Mouse (Mus musculus) intestine, postnatal 0 days (tissue): Measurements from ENCODE around the gene Psmc5. TPM values are rescaled to one million over a fixed set of nuclear protein-coding genes. Genes with fewer than 3 reads are reported as not detected.

ENCODE experiments used
- ATAC-seq: fragments of 200-750 bp; cut with Nextera tagmentation; 2 replicates; pipeline ENCODE4 v1.8.0; 2017; ENCODE audit warnings: mild to moderate bottlenecking, moderate TSS enrichment, moderate library complexity
- H3K27ac ChIP-seq: fragments of 300-500 bp; sonication (generic); 2 replicates; pipeline ENCODE4 v1.5.1; 2014; ENCODE audit warnings: mild to moderate bottlenecking, low read depth, low read length, moderate library complexity
- H3K27me3 ChIP-seq: fragments of 300-500 bp; sonication (generic); replicated peaks from 2 replicates; pipeline ENCODE4 v1.6.1; 2014; ENCODE audit warnings: low read length, mixed read lengths; ENCODE audit not compliant: control insufficient read depth, insufficient read depth
- H3K36me3 ChIP-seq: fragments of 300-500 bp; sonication (generic); 2 replicates; pipeline ENCODE4 v1.6.1; 2014; ENCODE audit warnings: mild to moderate bottlenecking, moderate library complexity; ENCODE audit not compliant: control insufficient read depth, insufficient read depth
- H3K4me1 ChIP-seq: fragments of 300-500 bp; sonication (generic); replicated peaks from 2 replicates; pipeline ENCODE4 v1.6.1; 2014; ENCODE audit warnings: antibody characterized with exemption, low read length, mixed read lengths; ENCODE audit not compliant: control insufficient read depth, insufficient read depth
- H3K4me2 ChIP-seq: fragments of 300-500 bp; sonication (generic); replicated peaks from 2 replicates; pipeline ENCODE4 v1.6.1; 2014; ENCODE audit warnings: low read depth, mild to moderate bottlenecking, moderate library complexity
- H3K4me3 ChIP-seq: fragments of 300-500 bp; sonication (generic); 2 replicates; pipeline ENCODE4 v1.5.1; 2014; ENCODE audit warnings: low read depth, low read length
- H3K9ac ChIP-seq: fragments of 300-500 bp; sonication (generic); 2 replicates; pipeline ENCODE4 v1.6.1; 2014; ENCODE audit warnings: mild to moderate bottlenecking, low read depth, low read length
- H3K9me3 ChIP-seq: fragments of 300-500 bp; sonication (generic); 2 replicates; pipeline ENCODE4 v1.6.1; 2016; ENCODE audit warnings: mixed run types; ENCODE audit not compliant: control insufficient read depth
- CTCF ChIP-seq: sonication (generic); IDR thresholded peaks from 2 replicates; pipeline ENCODE4 v1.5.1; 2016; ENCODE audit warnings: low read depth, mild to moderate bottlenecking, control low read depth, antibody characterized with exemption, moderate library complexity
- WGBS: fragments of 180-500 bp; shearing (Covaris S2); extraction: QIAGEN DNeasy Blood & Tissue Kit; methylation state at CpG from one replicate; pipeline ENCODE4 v1.1.7; 2014; 5-methylcytosine and 5-hydroxymethylcytosine counted together
- polyA plus RNA-seq: library from polyadenylated mRNA; unstranded; fragments of >200 nt; fragmentation: Nextera tagmentation; extraction: Ambion mirVana; gene quantifications from 2 replicates; pipeline ENCODE4 v1.2.1, GENCODE M21; 2015

Gene Psmc5
- polyA plus RNA-seq, 1 experiment from 2014 or later, result 160 TPM

GRCm38 (mm10) chr11:106266431-106266830 is 10.5 kb downstream of the Psmc5 start:
- no peak for ATAC-seq
- Histone ChIP-seq H3K4me2 (no peak overlapping the region), H3K9ac (no peak overlapping the region), H3K27me3 (no peaks in the 10 kb centered on the region), H3K4me3 (no peak overlapping the region), H3K4me1 (no peaks in the 10 kb centered on the region; the same call in none of the 2 replicates), H3K27ac (no peak overlapping the region), H3K9me3 (no peaks in the 10 kb centered on the region), H3K36me3 (peaks cover 59% of the 10 kb centered on the region)
- WGBS, result 95% methylated on average over 10 of the region's 10 CpGs
- no peak for TF ChIP-seq CTCF

GRCm38 (mm10) chr11:106267311-106267852 is 11.4 kb downstream of the Psmc5 start:
- H3K4me3 ChIP-seq, result no peak overlapping the region
- 63% methylated on average over 15 of the region's 15 CpGs for WGBS
- H3K4me1 ChIP-seq, result no peaks in the 10 kb centered on the region; the same call in none of the 2 replicates
- no peak overlapping the region for H3K9ac ChIP-seq
- no peaks in the 10 kb centered on the region for H3K27me3 ChIP-seq
- ATAC-seq, result no peak
- H3K9me3 ChIP-seq, result no peaks in the 10 kb centered on the region
- TF ChIP-seq CTCF, result no peak
- 0 out of 2 replicates have a peak overlapping the region, but pooled peaks have one; percentile 21 for H3K27ac ChIP-seq
- H3K4me2 ChIP-seq, result no peak overlapping the region
- H3K36me3 ChIP-seq, result peaks cover 50% of the 10 kb centered on the region

- no peak for ATAC-seq
- TF ChIP-seq CTCF, result no peak
- no peak overlapping the region for H3K9ac ChIP-seq
- peaks cover 45% of the 10 kb centered on the region for H3K36me3 ChIP-seq
- 0 out of 2 replicates have a peak overlapping the region, but pooled peaks have one; percentile 21 for H3K27ac ChIP-seq
- 76% methylated on average over 5 of the region's 5 CpGs for WGBS
- peak overlapping the region; percentile 35; the same call in 1 of the 2 replicates for H3K4me2 ChIP-seq
- no peaks in the 10 kb centered on the region; the same call in none of the 2 replicates for H3K4me1 ChIP-seq
- H3K27me3 ChIP-seq, result no peaks in the 10 kb centered on the region
- no peaks in the 10 kb centered on the region for H3K9me3 ChIP-seq
- H3K4me3 ChIP-seq, result no peak overlapping the region
Observed at GRCm38 (mm10) chr11:106267871-106268270, 11.9 kb downstream of the Psmc5 start.

- Histone ChIP-seq H3K4me2 (peak overlapping the region; percentile 35), H3K9me3 (no peaks in the 10 kb centered on the region), H3K9ac (no peak overlapping the region), H3K4me1 (no peaks in the 10 kb centered on the region; the same call in none of the 2 replicates), H3K36me3 (peaks cover 39% of the 10 kb centered on the region), H3K27me3 (no peaks in the 10 kb centered on the region), H3K4me3 (no peak overlapping the region), H3K27ac (peak overlapping the region; percentile 16; the same call in 1 of the 2 replicates)
- 39% methylated on average over 8 of the region's 8 CpGs for WGBS
- no peak for ATAC-seq
- TF ChIP-seq CTCF, result no peak
Observed at GRCm38 (mm10) chr11:106268326-106269059, 12.5 kb downstream of the Psmc5 start.

- H3K9me3 ChIP-seq, result no peaks in the 10 kb centered on the region
- TF ChIP-seq CTCF, result no peak
- H3K4me2 ChIP-seq, result peak overlapping the region; percentile 35
- H3K36me3 ChIP-seq, result peaks cover 33% of the 10 kb centered on the region
- no peaks in the 10 kb centered on the region; the same call in none of the 2 replicates for H3K4me1 ChIP-seq
- H3K4me3 ChIP-seq, result no peak overlapping the region
- ATAC-seq, result no peak
- no peak overlapping the region for H3K27ac ChIP-seq
- H3K9ac ChIP-seq, result no peak overlapping the region
- H3K27me3 ChIP-seq, result no peaks in the 10 kb centered on the region
- WGBS, result 18% methylated on average over 3 of the region's 3 CpGs
Observed at GRCm38 (mm10) chr11:106269060-106269431, 13.1 kb downstream of the Psmc5 start.

GRCm38 (mm10) chr11:106271131-106271793 is 15.3 kb downstream of the Psmc5 start:
- peak overlapping the region; percentile 77 for H3K4me2 ChIP-seq
- H3K9me3 ChIP-seq, result no peaks in the 10 kb centered on the region
- ATAC-seq, result no peak
- peak overlapping the region; percentile 98; the same call in 1 of the 2 replicates for H3K27ac ChIP-seq
- H3K36me3 ChIP-seq, result peaks cover 11% of the 10 kb centered on the region
- peaks cover 10% of the 10 kb centered on the region for H3K4me1 ChIP-seq
- peak overlapping the region; percentile 95 for H3K9ac ChIP-seq
- H3K4me3 ChIP-seq, result peak overlapping the region; percentile 97
- no peaks in the 10 kb centered on the region for H3K27me3 ChIP-seq
- WGBS, result 11% methylated on average over 5 of the region's 5 CpGs
- peak; percentile 47 for TF ChIP-seq CTCF
